Mouse (Mus musculus) forebrain, postnatal 0 days (tissue): ENCODE data around the gene Mpv17l. TPM values are rescaled to one million over a fixed set of nuclear protein-coding genes. Genes with fewer than 3 reads are reported as not detected.
"Not testable (repeated sequence)": the region's sequence is repeated elsewhere in the genome, so short reads cannot be mapped to it uniquely, and the experiment has no call there.

Experiments
- ATAC-seq: fragments of 200-750 bp; cut with Nextera tagmentation; 2 replicates; pipeline ENCODE4 v1.8.0; 2017; ENCODE audit warnings: mild to moderate bottlenecking, moderate library complexity
- DNase-seq: peaks from one replicate; pipeline ENCODE4 v3.0.0-alpha.2; 2015
- H3K27ac ChIP-seq: fragments of 300-500 bp; sonication (generic); 2 replicates; pipeline ENCODE4 v1.5.1; 2014; ENCODE audit warnings: low read depth, mild to moderate bottlenecking, antibody characterized with exemption, low read length, moderate library complexity, mixed read lengths
- H3K27me3 ChIP-seq: fragments of 300-500 bp; sonication (generic); 2 replicates; pipeline ENCODE4 v1.6.1; 2014; ENCODE audit warnings: mild to moderate bottlenecking, low read length, mixed read lengths; ENCODE audit not compliant: insufficient read depth
- H3K36me3 ChIP-seq: fragments of 300-500 bp; sonication (generic); 2 replicates; pipeline ENCODE4 v1.6.1; 2014; ENCODE audit warnings: mild to moderate bottlenecking, moderate library complexity; ENCODE audit not compliant: insufficient read depth
- H3K4me1 ChIP-seq: fragments of 300-500 bp; sonication (generic); 2 replicates; pipeline ENCODE4 v1.6.1; 2014; ENCODE audit warnings: antibody characterized with exemption; ENCODE audit not compliant: insufficient read depth
- H3K4me2 ChIP-seq: fragments of 300-500 bp; sonication (generic); 2 replicates; pipeline ENCODE4 v1.6.1; 2014; ENCODE audit warnings: low read depth, mild to moderate bottlenecking, moderate library complexity
- H3K4me3 ChIP-seq: fragments of 300-500 bp; sonication (generic); 2 replicates; pipeline ENCODE4 v1.5.1; 2014; ENCODE audit warnings: low read depth, low read length, mixed read lengths
- H3K9ac ChIP-seq: fragments of 300-500 bp; sonication (generic); 2 replicates; pipeline ENCODE4 v1.6.1; 2014; ENCODE audit warnings: mild to moderate bottlenecking
- H3K9me3 ChIP-seq: fragments of 300-500 bp; sonication (generic); 2 replicates; pipeline ENCODE4 v1.6.1; 2016; ENCODE audit warnings: low read length
- CTCF ChIP-seq: sonication (generic); IDR thresholded peaks from 2 replicates; pipeline ENCODE4 v1.5.1; 2016; ENCODE audit warnings: antibody characterized with exemption, control low read depth, low read depth
- WGBS: fragments of 180-500 bp; shearing (Covaris S2); extraction: QIAGEN DNeasy Blood & Tissue Kit; methylation state at CpG from one replicate; pipeline ENCODE4 v1.1.7; 2014; 5-methylcytosine and 5-hydroxymethylcytosine counted together
- polyA plus RNA-seq: library from polyadenylated mRNA; unstranded; fragments of >200 nt; fragmentation: Nextera tagmentation; extraction: Ambion mirVana; gene quantifications from 2 replicates; pipeline ENCODE4 v1.2.1, GENCODE M21; 2015
- total RNA-seq: library from RNA; depleted of rRNA; stranded (reverse); fragments of >200 nt; gene quantifications from 2 replicates; pipeline ENCODE4 v1.2.3, GENCODE M21; 2014

The Mpv17l gene
- total and polyA plus RNA-seq, 2 experiments from 2014 or later, result 43.7 to 46.1 TPM

DNA sequence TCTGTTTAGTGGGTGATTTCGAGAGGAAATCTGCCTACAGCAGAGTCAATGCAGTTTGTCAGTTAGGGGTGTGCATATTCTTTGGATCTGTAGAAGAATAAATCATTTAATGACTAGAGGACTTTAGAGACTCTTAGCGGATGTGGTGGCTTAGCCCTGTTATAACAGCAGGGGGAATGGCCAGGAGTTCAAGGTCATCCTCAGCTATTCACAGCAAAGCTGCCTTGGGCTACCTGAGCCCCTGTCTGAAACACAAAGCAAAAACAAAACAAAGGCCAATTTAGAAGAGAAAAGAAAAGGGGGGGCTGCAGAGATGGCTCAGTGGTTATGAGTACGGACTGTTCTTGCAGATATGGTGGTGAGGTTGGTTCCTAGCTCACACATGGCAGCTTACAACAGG lies 48.3 kb downstream of the Mpv17l start:
- TF ChIP-seq CTCF, result no peak
- Histone ChIP-seq H3K4me1 (no peaks in the 10 kb centered on the region), H3K36me3 (0 out of 2 replicates have a peak, but pooled peaks cover 4% of the 10 kb centered on the region), H3K9ac (no peak overlapping the region), H3K9me3 (no peaks in the 10 kb centered on the region), H3K4me3 (no peak overlapping the region), H3K27ac (no peak overlapping the region), H3K27me3 (no peaks in the 10 kb centered on the region), H3K4me2 (no peak overlapping the region)
- ATAC-seq (no peak), DNase-seq (no peak)
- 69% methylated on average over 3 of the region's 3 CpGs for WGBS

DNA sequence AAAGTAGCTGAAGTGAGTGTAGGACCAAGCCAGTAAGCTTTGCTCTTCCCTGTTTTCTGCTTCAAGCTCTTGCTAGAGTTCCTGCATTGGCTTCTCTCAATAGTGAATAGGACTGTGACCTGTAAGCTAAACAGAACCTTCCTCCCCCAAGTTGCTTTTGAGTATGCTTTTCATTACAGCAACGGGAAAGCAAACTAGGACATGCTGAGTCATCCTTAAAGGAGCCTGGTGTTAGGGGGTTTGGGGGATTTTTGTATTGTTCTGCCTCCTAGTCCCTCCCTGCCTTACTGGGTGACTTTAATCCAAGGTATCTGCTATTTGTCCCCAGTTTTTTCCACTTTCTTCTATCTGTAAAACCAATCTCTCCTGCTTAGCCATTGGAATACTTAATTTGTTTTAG lies 59.1 kb downstream of the Mpv17l start:
- H3K4me2 ChIP-seq, result no peak overlapping the region
- whole genome bisulfite sequencing, result 26% methylated on average over 1 of the region's 1 CpGs
- H3K27ac ChIP-seq, result no peak overlapping the region
- H3K4me3 ChIP-seq, result no peak overlapping the region
- ATAC-seq (no peak), DNase-seq (no peak)
- H3K9ac ChIP-seq, result no peak overlapping the region
- no peaks in the 10 kb centered on the region for H3K9me3 ChIP-seq
- TF ChIP-seq CTCF, result no peak
- no peaks in the 10 kb centered on the region for H3K36me3 ChIP-seq
- H3K4me1 ChIP-seq, result no peaks in the 10 kb centered on the region
- H3K27me3 ChIP-seq, result no peaks in the 10 kb centered on the region

DNA sequence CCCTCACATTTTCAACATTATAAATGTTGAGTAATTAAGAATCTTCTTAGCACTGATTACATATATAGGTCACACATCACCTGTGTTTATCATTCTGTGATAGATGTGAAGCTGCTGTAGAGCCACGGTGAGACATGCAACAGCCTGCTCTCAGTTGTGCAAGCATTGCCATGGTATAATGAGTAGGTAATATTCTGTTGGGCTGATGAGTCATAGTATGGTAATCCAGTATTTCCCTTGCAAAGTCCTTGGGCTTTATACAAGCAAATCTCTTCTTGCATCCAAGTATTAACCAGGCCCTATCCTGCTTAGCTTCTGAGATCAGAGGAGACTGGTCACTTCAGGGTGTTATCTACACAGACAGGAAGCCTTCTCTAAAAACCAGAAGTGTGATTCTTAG lies 66.1 kb downstream of the Mpv17l start:
- TF ChIP-seq CTCF, result no peak
- Histone ChIP-seq H3K9me3 (no peaks in the 10 kb centered on the region), H3K4me2 (no peak overlapping the region), H3K27ac (no peak overlapping the region), H3K36me3 (no peaks in the 10 kb centered on the region), H3K27me3 (no peaks in the 10 kb centered on the region), H3K9ac (no peak overlapping the region), H3K4me3 (no peak overlapping the region), H3K4me1 (no peaks in the 10 kb centered on the region)
- DNase-seq (no peak), ATAC-seq (no peak)
- WGBS, result 92% methylated on average over 1 of the region's 1 CpGs

DNA sequence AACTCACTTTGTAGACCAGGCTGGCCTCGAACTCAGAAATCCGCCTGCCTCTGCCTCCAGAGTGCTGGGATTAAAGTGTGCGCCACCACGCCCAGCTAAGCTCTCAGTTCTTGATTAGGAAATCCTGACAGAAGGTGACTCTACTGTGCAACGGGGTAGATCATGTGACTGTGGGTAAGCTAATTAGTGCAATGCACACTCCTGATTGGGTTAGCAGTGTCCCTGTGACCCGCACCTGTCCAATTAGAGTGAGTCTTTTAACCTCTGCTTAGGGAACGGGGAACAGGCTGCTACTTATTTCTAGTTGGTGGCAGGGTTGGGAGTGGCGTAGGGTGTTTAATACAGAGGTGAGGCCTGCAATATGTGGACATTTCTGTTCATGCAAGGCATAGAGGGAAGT lies 69.1 kb downstream of the Mpv17l start:
- Histone ChIP-seq H3K4me1 (no peaks in the 10 kb centered on the region), H3K4me3 (no peak overlapping the region)
- no peak for TF ChIP-seq CTCF

DNA sequence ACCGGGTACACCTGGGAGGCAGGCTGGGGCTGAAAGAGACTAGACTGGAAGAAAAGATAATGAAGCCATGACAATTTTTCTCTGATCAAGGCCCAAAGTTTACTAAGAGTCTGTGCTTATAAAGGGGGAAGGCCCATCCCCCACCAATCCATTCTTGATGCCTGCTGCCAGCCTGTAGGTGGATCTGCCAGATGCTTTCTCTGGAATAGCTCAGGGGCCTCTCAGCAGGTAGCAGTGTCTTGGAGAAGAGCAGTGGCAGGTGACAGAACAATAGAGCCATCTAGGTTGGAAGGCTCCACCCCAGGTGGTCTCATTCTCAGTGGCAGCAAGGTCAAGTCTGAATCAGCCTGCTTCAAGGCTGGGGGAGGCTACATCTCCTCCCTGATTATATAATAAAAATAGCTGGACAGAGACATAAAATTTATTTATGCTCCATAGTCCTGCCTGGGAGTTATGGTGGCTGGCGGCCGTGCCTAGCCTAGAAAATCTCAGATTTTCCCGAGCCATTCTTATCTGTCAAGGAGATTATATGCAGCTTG lies 73.5 kb downstream of the Mpv17l start:
- not testable (repeated sequence) for H3K4me2 ChIP-seq, H3K9me3 ChIP-seq, H3K4me1 ChIP-seq, H3K9ac ChIP-seq, H3K36me3 ChIP-seq, H3K27me3 ChIP-seq, DNase-seq, ATAC-seq, H3K4me3 ChIP-seq, H3K27ac ChIP-seq
- WGBS, result 79% methylated on average over 4 of the region's 4 CpGs

More for the DNA sequence above, 69.1 kb downstream of the Mpv17l start:
- Histone ChIP-seq H3K27me3 (no peaks in the 10 kb centered on the region), H3K9ac (no peak overlapping the region), H3K27ac (no peak overlapping the region), H3K9me3 (no peaks in the 10 kb centered on the region), H3K36me3 (no peaks in the 10 kb centered on the region), H3K4me2 (no peak overlapping the region)
- no peak for DNase-seq
- 90% methylated on average over 7 of the region's 8 CpGs for WGBS
- no peak for ATAC-seq

DNA sequence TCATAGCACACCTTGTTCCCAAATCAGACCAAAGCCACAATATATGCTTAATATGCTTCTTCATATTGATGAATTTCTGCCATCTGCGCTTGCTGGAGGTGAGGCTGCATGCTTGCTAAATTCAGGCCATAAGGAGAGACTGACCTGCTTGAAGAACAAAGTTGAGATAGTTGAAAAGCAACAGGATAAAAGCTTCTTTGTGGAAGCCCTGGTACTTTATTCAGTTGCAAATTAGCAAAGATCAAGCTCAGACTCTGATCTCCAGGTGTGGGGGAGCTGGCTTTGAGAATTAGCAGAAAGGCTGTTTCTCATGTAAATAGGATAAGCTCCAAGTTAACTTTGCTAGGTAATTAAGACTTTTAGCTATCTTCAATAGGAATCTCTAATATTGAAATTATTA lies 74.1 kb downstream of the Mpv17l start:
- not testable (repeated sequence) for DNase-seq, H3K36me3 ChIP-seq, H3K27ac ChIP-seq, H3K27me3 ChIP-seq, H3K4me2 ChIP-seq, H3K9me3 ChIP-seq, H3K9ac ChIP-seq, H3K4me1 ChIP-seq, ATAC-seq, H3K4me3 ChIP-seq
- WGBS, result 48% methylated on average over 1 of the region's 1 CpGs

DNA sequence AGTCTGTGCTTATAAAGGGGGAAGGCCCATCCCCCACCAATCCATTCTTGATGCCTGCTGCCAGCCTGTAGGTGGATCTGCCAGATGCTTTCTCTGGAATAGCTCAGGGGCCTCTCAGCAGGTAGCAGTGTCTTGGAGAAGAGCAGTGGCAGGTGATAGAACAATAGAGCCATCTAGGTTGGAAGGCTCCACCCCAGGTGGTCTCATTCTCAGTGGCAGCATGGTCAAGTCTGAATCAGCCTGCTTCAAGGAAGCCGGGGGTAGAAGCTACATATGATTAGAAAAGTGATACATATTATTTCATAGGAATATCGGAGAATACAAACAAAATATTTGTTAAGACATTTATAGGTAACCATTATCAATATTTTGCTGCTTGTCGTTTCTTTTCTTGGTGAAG lies 78.8 kb downstream of the Mpv17l start:
- not testable (repeated sequence) for H3K27me3 ChIP-seq, ATAC-seq, H3K36me3 ChIP-seq, H3K4me1 ChIP-seq, H3K9ac ChIP-seq, H3K4me2 ChIP-seq, H3K4me3 ChIP-seq, H3K9me3 ChIP-seq, H3K27ac ChIP-seq, DNase-seq
- 74% methylated on average over 3 of the region's 3 CpGs for WGBS

DNA sequence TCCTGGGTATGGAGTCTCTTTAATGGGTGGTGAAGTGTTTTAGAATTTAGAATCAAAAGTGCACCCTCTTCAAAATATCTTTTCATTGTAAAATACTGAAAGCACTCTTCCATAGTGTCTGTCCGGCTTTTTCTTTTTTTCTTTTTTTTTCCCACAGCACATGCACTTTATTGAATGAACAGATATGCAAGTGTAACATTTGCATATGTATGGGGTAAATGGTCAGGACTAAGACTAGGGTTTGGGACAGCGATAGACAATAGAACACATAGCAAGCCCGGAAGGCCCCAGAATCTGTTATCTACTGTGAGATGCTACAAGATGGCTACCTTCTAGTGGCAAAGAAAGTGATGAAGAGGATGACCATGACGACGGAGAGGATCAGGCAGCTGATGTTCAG lies 80.2 kb downstream of the Mpv17l start:
- Histone ChIP-seq H3K9me3 (no peaks in the 10 kb centered on the region), H3K4me2 (no peak overlapping the region), H3K27ac (no peak overlapping the region), H3K4me3 (no peak overlapping the region), H3K27me3 (no peaks in the 10 kb centered on the region), H3K9ac (no peak overlapping the region), H3K4me1 (peaks cover 8% of the 10 kb centered on the region), H3K36me3 (no peaks in the 10 kb centered on the region)
- WGBS, result 68% methylated on average over 5 of the region's 5 CpGs
- TF ChIP-seq CTCF, result no peak
- ATAC-seq, result no peak
- no peak for DNase-seq
